Mouse (Mus musculus): ENCODE data around the gene P4hb.

DNA sequence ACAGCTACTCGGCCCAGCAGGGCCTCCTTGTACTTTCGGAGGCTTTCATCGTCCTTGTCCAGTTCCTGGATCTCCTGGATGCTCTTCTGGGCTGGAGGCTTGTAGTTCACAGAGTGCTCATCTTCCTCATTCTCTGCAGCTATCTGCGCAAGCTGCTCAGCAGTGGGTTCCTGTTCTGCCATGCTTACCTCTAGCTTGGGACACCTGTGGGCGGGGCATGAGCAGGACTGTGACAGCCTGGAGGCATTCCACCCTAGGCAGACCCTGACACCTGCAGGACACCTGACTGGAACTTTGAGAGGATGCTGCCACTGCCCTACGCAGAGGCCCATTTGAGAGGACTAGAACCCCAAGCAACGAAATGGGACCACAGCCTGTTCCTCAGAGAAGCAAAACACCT is 7.1 kb upstream of the P4hb start:
- TF ChIP-seq CTCF (IDR thresholded peaks at IDR 0.05; ENCODE audit: extremely low read depth, insufficient read length, insufficient replicate concordance, low read depth, low read length) (no peak), POLR2A (IDR thresholded peaks at IDR 0.05; ENCODE audit: low read depth, low read length) (no peak; the same call in 1 of the 2 replicates)
